Mouse (Mus musculus) induced T-regulatory cell, adult 2 months (primary cell): ENCODE measurements around the gene Trp53i13.

ENCODE experiments used
- DNase-seq: peaks from one replicate; pipeline ENCODE4 v3.0.0-alpha.2; 2012; ENCODE audit warnings: low read depth

Trp53i13 gene

DNA sequence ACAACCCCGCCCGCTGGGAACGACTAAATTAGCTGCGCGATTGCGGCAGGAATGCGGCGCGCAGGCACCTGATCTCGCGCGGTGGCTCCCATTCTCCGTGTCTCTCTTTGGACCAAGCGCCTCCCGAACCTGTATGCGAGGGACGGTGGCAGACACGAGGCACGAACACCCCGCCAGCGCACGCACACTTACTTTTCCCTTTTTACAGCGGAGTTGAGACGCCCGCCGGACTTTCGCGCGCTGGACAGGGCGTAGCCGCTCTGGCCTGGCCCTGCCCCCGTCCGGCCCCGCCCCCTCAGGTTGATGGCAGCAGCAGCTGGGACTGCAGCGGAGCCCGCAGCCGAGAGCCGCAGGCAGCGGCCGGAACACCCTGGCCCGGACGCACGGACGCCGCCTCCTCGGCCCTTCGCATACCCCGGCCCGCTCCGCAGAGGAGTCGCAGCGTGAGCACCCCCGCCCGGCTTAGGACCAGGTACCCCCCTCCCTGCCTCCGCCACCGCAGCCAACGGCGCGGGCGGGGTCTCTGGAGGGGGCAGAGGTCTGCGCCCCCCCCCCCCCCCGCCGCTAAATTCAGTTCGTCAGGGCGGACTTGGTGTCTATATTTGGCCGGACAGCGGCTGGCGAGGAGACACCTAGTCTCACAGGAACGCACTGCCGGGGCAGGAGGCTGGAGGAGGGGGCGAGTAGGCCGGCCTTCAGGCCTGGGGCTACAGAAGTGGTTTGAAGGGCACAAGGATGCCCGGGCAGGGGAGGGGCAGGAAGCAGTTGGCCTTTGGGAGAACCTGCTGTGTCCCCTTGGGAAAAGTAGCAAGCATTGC, 53.3 kb downstream of the Trp53i13 start, which contains the start of gene Coro6:
Coro6 (plus strand) TSS at position 129 of the 818 bp plus-strand sequence.
- peak; percentile 48 for DNase-seq

DNA sequence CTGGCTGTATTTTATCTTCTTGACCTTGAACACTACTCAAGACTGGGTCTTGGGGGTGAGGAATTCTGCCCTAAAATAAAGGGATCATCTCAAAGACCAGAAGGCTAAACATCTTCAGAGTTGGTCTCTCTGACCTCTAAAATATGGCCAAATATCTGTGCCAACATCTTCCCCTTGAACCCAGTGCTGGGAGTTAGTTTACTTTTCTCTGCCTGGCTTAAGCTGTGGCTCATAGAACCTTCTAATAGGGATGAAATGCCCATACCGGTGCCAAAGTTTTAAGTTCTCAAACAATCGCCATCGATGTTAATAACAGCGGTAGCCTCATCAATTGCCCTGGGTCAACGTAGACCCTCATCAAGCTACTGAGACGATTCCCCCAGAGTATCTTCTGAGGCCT, 53.9 kb downstream of the Trp53i13 start:
- DNase-seq, result peak; percentile 32
